Mouse (Mus musculus) lung, adult 2 months (tissue): ENCODE results near the gene Ubqln4.

Source experiments
- CTCF ChIP-seq: fragments of 200-500 bp; IDR thresholded peaks from 2 replicates; pipeline ENCODE4 v1.5.1; 2011; ENCODE audit warnings: mild to moderate bottlenecking, low read length, control low read depth; ENCODE audit not compliant: insufficient read depth
- POLR2A ChIP-seq: fragments of 200-500 bp; IDR thresholded peaks from 2 replicates; pipeline ENCODE4 v1.6.1; 2011; ENCODE audit warnings: low read depth, mild to moderate bottlenecking, control low read depth, low read length, borderline replicate concordance; ENCODE audit errors: extremely low read depth

DNA sequence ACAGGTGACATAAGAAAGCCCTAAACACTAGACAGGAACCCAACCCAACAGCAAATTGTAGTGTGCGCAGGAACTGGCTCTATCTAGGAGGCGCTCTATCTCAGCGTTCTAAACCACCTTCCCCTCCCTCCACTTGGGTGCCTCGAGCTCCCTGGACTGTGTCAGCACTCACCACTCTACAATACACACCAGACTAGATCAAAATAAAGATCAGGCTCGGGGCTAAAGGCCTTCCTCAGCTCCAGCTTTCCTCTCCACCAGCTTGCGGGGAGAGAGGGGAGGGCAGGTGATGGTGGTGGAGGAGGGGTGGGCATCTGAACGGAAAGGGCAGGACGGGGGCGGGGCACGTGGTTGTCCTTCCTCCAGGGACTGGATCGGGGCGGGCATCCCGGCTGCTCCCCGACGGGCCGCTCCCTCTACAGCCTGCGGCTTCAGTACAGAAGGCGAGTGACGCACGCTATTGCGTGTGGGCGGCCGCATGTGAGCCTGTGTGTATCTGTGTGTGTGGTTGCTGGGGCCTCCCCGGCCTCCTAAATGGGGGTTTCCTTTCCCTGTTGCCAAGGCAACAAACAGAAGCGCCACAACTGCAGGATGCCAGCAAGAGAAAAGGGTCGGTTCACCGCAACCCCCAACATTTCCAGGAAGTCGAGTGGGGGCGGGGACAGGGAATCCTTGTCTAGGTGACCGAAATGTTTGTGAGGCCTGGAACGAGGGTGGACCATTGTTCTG is 43.7 kb upstream of the Ubqln4 start, which contains the start of gene Lmna:
- TF ChIP-seq POLR2A (peak; percentile 73; the same call in 1 of the 2 replicates), CTCF (peak; percentile 38; the same call in 1 of the 2 replicates)
